Mouse (Mus musculus) layer of hippocampus, postnatal 14 days (tissue): ENCODE measurements around the gene Tmem40. TPM values are rescaled to one million over a fixed set of nuclear protein-coding genes. Genes with fewer than 3 reads are reported as not detected.

ENCODE experiments used
- DNase-seq, 2 experiments: peaks; one replicate each; pipeline ENCODE4 v3.0.0; 2021 to 2022; ENCODE audit warnings: low spot score in 2 of 2, mixed read lengths in 1 of 2
- total RNA-seq, 2 experiments: library from RNA; stranded (reverse); gene quantifications; 2 replicates each; pipeline ENCODE4 v1.2.3; 2021

The Tmem40 gene
- total RNA-seq, 2 experiments from 2014 or later: 0.88 to 1.2 TPM

GRCm38 (mm10) chr6:115711261-115711660, 50.9 kb downstream of the Tmem40 start:
- DNase-seq: no peak

DNA sequence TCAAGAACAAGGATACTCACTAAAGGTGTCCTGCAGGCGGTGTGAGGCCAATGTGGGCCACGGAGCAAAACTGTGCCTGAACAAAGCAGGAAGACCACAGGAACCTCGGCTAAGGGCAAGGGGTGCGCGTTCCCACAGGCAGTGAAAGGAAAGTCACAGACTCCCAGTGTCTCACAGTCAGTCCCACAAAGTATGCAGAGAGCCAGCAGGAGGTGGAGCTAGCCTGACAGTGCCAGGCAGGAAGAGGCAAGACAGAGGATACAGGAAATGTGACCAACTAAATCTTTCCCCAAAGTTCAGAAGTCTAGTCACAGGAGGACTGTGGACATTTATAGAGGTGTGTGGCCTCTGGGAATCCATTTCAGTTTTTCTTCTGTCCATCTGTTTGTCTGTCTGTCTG, 59.3 kb downstream of the Tmem40 start:
- no peak for DNase-seq

DNA sequence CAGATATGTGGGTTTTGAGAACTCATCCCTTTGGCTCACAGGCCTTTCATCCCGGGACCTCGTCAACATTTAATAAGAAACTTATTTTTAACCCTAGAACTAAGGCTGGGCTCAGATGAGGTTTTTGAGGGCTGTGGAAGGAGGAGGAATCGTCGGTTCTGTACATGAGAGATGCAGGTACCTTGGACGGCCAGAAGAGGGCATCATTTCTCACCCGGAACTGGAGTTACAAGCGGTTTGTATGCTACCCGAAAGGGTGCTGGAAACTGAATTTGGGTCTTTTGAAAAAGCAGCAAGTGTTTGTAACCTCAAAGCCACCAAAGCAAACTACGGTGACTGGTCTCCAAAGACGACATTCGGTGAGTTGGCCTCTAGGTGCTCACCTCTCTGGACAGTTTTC, 60.9 kb downstream of the Tmem40 start:
- DNase-seq: no peak

DNA sequence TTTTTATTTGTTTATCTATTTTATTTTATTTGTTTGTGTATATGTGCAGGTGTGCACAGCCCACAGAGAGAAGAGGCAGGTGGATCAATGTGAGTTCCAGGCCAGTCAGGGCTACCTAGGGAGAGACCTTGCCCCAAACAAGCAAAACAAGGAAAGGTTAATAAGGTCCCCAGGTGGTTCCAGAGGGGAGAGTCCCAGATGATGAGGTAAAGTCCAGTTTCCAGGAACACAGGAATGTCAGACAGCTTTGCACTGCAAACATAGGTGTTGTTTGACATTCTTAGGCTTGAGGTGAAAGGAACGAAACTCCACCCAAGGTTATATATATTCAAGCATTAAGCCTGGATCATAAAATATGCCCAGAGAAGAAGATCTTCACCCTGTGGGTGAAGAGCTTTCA, 61.4 kb downstream of the Tmem40 start:
- DNase-seq: no peak

GRCm38 (mm10) chr6:115698699-115699098, 63.5 kb downstream of the Tmem40 start:
- no peak for DNase-seq

- DNase-seq: no peak
These were observed 64.3 kb downstream of the Tmem40 start for GRCm38 (mm10) chr6:115697739-115698558.

GRCm38 (mm10) chr6:115696707-115697215, 65.4 kb downstream of the Tmem40 start:
- no peak for DNase-seq

- DNase-seq: no peak
These were observed 67.1 kb downstream of the Tmem40 start for GRCm38 (mm10) chr6:115695124-115695523.

- DNase-seq: no peak
These were observed 67.8 kb downstream of the Tmem40 start for GRCm38 (mm10) chr6:115694441-115694842.

- DNase-seq: no peak
These were observed 69.1 kb downstream of the Tmem40 start for GRCm38 (mm10) chr6:115692963-115693730.

DNA sequence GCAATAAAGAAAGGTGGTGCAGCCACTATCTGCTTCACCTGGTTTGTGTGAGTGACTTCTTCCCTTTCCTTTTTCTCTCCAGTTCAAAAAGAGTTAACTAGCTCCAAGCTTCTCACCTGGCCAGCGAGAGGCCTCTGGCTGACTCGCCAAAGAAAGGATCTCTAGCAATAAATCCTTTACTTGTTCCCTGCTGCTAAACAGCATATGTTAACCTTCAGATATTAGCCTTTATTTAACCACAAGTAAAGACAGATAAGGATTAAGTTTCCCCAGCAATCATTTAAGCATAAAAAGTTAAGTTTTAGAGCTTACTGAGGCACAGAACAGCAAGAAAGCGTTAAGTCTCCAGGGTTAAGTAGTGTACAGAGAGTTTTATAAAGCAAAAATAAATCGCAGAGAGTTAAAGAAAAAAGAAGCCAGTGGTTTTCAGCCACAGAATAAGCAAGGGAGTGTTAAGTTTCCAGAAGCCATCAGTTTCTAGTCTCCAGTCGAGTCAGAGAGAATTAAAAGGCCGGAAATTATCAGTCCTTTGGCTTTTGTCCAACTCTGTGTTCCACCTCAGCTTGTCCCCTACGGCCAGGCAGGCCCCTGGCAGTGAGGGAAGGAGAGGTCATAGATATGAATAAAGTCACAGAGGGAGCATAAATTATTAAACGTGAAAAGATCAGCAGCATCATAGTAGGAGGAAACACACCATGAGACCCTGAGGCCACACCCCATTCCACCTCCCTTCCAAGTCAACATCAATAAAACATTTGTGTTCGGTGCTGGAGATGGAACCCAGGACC, 69.9 kb downstream of the Tmem40 start:
- DNase-seq: no peak

- DNase-seq: no peak
These were observed 72.1 kb downstream of the Tmem40 start for GRCm38 (mm10) chr6:115690105-115690504.

- no peak for DNase-seq
These were observed 73.6 kb downstream of the Tmem40 start for GRCm38 (mm10) chr6:115688589-115688988.

- no peak for DNase-seq
These were observed 74.5 kb downstream of the Tmem40 start for GRCm38 (mm10) chr6:115687753-115688152.

- DNase-seq: no peak
These were observed 77.2 kb downstream of the Tmem40 start for GRCm38 (mm10) chr6:115684851-115685646.

DNA sequence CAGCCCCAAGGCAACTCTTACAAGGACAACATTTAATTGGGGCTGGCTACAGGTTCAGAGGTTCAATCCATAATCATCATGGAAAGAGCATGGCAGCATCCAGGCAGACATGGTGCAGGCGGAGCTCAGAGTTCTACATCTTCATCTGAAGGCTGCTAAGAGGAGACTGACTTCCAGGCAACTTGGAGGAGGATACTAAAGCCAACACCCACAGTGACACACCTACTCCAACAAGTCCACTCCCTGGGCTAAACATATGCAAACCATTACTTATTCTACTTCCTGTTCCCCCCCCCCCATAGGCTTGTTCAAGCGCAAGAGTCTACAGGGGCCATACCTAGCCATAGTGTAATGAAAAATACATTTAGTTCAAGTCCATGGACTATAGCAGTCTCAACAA, 77.9 kb downstream of the Tmem40 start:
- DNase-seq: no peak

- DNase-seq: no peak
These were observed 81.1 kb downstream of the Tmem40 start for GRCm38 (mm10) chr6:115681066-115681465.
